Mouse (Mus musculus) adrenal gland, adult 2 months (tissue): Measurements from ENCODE around the gene Gm10160. TPM values are rescaled to one million over a fixed set of nuclear protein-coding genes. Genes with fewer than 3 reads are reported as not detected.

Experiments used
- DNase-seq: peaks from one replicate; pipeline ENCODE4 v3.0.0; 2021
- long read RNA-seq: library from polyadenylated mRNA; stranded (forward); transcript quantifications from one replicate; pipeline ENCODE4 v2.0.0, GENCODE M21; 2021
- polyA plus RNA-seq: library from polyadenylated mRNA; depleted of rRNA; stranded (reverse); fragments of >200 nt; gene quantifications from 2 replicates; pipeline ENCODE4 v1.2.3, GENCODE M21; 2012; rRNA removed
- total RNA-seq, 2 experiments: library from RNA; stranded (reverse); gene quantifications; 2 replicates each; pipeline ENCODE4 v1.2.3; 2021

Gene Gm10160
- total RNA-seq (not detected), polyA plus RNA-seq (not detected in 2 replicates)
- long read RNA-seq = 0 reads

DNA sequence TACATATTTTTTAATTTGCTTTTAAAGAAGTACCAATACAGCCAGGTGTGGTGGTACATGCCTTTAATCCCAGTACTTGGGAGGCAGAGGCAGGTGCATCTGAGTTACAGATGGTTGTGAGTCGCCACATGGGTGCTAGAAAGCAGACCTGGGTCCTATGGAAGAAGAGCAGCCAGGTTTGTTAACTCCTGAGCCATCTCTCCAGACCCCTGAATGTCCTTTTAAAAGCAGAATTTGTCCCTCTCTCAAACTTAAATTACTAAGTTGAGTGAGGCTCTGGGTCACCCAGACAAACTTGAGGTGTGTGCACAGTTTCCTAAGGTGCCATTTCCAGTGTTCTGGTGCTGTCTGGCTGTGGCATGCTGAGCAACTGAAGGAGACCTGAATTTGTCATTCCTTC lies at the start of gene Gm10160:
Gene Gm10160 (minus strand): TSS at position 101 of the 400 bp plus-strand sequence.
- no peak for DNase-seq

DNA sequence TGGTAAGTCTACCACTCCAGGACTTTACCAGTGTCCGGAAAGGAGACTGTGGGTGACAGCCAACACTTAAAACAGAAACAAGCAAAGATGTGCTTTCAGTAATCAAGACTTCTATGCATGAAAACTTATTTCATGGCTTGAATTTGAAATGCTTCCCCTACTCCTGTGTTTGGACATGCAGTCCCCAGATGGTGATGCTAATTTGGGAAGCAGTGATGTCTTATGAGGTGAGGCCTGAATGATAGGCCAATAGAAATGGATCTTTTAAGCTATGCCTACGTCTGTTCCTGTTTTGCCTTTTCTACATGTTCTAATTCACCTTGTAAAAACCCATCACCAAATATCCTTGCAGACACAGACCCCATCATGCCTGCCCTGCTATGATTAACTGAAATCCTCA lies 49.3 kb upstream of the Gm10160 start:
- DNase-seq = no peak

DNA sequence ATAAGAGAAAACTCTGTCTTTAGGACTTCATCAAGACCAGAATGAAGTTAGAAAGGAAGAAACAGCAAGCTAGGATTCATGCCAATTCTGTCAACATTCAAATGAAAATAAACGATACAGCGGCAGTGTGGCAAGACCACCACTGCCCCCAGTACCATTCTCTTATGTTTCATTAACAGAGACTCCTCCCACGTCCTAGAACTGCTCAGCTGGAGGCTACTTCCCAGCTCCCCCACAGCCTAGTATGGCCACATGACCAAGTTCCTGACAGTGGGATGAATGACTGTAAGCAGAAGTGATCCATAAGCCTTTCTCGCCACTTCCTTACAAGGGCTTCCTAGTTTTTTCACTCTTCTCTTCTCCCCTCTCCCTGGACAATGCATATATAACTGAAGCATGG lies 48.5 kb upstream of the Gm10160 start:
- DNase-seq = no peak

DNA sequence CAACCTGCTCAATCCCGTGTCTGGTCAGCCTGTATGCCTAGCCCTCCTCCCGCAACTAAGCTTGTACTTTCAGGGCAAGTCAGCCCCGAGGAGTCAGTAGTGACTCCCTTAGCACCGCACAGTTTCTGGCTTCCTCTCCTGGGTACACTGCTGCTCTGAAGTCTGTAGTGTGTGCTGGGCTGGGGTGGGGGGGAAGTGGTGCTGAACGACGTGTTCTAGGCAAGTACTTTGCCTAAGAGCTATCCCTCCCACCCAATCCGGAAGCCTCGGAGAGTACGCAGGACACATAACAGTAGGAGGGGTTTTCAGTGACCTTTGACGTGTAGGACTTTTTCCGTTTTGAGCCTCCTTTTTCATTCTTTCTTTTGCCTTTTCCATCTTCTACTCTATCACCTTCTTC lies 43.8 kb upstream of the Gm10160 start:
- DNase-seq = no peak

DNA sequence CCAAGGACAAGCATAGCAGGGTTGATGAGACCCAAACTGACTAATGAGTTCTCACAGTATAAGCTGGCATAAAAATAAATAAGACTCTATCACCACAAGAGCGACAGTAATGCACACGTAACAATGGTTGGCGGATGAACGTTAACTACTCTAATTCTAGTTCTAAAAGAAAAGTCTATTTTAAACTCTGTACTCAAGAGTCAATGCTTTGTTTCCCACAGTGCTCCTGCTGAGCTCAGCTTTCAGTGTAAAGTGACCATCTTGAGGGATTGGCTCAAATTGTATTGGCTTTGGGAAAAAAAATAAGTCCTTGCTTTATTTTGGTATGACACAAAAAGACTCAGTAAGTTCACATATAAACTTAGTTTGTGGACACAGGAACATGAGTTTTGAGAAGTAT lies 29.5 kb upstream of the Gm10160 start:
- DNase-seq = no peak

DNA sequence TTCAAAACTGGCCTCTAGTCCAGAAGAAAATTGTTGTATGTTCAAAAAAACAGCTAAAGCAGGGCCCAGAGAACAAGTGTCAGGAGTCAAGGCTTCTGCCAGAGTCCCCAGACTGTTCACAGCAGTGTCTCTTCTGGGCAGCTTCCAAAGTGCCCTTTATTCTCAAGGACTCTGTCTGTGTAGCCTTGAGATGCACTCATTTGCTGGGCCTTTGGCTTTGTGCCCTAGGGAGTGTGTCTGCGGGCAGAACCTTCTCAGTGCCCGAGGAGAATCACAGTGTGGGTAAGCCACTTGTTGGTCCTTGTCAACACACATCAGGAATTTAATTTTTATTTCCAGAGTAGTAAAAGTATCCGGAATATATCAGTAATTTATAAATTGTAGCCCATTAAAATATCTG lies 26.0 kb upstream of the Gm10160 start:
- DNase-seq = peak; percentile 92

DNA sequence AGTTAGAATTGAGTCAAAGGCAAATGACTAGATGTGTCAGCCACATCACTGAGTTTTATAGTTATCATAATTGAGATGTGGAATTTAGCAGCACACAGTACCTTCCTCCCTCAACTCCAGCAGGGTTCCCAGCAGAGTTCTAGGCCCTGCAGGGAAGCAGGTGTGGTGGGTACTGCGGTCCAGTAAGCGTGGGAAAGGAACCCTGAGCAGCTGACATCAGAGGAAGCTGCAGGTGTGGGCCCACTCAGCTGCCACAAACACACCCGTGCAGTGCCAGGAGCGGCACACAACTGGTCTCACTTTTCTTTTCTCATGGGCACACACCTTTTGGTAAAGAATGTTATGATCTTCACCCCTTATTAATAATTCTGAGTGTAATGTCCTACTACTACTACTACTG lies 25.2 kb upstream of the Gm10160 start:
- no peak for DNase-seq

DNA sequence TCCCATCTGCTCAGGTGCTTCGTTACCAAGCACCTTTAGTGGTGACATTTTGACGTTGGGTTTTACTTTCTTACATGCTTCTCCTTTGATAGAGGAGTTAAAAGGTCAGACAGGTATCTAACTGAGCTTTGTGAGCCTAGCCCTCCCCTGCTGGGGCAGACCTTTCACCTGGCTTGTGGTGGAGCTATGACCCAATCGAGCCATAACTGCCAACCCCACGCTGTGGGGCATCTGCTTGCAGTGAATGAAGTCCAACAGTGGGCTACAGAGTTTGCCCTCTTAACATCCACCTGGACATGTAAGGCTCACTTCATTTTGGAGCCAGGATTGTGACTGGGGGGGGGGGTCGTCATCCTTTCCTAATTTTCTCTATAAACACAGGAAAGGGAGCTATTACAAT lies 24.7 kb upstream of the Gm10160 start:
- DNase-seq = no peak

DNA sequence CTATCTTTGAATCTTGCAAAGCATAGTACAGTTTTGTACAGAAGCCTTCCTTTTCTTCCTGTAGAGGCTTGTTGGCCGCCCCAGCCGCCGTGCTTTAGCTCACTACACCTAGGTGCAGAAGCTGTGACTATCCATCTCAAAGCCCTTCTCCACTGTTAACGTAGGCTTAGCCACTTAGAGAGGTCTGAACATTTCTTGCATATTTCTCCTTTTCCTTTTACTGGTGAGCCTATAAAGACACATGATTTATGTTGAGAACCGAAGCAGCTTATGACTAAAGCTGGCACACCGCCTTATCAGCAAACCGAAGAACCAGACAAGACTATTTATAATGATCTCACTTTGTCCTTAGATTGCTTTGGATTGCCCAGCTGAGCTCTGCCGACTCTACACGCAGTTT lies 19.8 kb upstream of the Gm10160 start:
- DNase-seq = peak; percentile 77

DNA sequence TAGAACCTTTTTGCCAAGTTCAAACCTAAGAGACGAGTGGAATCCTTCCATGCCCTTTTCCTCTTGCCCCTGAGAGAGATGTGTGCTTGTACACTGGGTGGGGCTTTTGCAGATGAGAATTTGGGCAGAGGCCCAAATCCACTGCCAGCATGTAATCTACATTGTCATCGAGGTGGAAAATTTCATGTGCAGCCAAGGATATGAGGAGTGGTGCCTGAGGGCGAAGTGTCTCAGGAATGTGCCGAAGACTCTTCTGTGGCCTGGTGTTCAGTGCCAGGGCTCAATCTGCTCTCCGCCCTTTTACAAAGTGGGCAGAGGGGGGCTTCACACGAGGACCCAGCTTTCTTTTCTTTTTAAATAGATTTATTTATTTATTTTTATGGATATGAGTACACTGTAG lies 19.0 kb upstream of the Gm10160 start:
- DNase-seq = peak; percentile 26

DNA sequence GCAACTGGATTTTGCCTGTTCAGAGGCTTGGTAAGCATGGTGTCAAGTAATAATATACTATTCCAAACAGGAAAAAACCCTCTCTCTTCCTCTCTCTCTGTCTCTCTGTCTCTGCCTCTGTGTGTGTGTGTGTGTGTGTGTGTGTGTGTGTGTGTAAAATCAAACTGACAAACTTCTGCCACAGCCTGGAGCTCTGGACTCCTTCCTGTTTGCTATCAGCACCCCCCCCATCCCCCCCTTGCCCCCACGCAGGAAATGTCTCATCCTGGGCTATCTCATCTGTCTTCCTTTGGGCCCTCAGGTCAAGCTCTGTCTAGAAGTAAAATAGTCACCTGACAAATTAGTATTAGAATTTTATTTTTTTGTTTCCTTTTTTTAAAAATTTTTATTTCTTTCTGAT lies 18.2 kb upstream of the Gm10160 start:
- DNase-seq = no peak

DNA sequence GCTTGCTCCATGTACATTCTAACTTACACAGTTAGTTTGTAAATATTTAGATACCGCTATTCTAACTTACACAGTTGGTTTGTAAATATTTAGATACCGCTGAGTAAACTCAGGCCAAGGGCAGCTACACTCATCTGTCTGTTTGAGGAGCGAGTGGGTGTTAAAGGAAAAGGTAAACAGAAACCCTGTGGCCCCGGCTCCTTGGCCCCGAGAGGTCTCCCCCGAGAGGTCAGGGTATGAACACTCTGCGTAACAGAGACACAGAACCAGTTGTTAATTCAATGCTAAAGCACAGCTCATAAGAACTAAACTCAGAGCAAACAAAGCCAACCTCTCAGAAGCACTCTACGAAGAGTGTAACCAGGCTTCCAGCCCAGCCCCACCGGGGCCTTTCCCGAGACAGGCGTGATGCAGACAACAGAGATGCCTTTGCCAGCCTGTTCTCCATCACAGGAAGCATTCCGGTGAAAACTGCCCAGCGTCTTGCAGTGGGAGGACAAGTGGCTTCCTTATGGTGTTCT lies 17.0 kb upstream of the Gm10160 start:
- no peak for DNase-seq

DNA sequence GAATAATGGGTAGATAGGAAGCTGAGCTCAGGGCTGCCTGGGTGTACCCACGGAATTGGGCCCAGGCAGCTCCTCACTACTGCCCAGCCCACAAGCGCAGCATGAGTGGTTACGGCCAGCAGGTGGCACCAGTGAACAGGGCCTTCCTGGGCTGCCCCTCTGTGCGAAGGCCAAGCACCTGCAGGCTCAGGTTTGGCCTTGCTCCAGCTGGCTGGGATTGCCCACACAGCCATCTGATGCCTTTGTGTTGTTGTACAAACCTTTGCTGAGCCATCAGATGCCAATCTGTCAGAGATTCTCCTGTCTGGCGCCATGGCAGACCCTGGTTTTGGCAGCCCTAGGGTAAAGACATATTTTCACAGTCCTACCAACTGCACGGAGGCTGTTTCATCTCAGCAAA lies 12.6 kb upstream of the Gm10160 start:
- peak; percentile 79 for DNase-seq

DNA sequence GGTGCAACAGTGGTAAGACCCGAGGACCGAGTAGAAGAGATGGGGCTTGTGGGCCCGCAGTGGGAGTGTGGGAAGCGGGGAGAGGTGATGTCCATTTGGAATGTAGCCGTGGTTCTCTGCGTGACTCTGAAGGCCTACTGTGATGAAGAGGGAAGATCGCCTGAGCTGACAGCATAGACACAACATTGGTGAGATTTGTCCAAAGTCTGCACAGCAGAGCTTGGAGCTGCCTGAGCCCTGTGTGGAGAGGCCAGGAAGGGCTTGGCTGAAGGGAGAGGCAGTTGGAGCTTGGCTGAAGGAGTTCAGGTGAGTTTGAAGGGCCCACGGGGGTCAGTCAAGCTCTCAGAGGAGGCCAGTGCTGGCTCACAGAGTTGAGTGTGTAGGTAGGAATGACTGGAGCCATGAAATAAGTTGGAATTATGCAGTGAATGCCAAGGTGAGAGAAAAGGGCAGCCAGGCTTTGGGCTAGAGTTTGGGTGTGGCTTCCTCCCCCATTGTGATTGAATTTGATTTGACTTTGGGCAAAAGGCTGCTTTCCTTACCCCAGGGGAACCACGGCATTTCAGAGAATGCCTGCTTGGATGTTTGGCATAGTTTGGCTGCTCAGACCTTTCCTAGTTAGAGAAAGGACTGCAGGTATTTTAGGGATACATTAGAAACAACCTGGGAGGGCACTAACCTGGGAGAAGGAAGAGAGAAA lies 11.8 kb upstream of the Gm10160 start:
- no peak for DNase-seq

DNA sequence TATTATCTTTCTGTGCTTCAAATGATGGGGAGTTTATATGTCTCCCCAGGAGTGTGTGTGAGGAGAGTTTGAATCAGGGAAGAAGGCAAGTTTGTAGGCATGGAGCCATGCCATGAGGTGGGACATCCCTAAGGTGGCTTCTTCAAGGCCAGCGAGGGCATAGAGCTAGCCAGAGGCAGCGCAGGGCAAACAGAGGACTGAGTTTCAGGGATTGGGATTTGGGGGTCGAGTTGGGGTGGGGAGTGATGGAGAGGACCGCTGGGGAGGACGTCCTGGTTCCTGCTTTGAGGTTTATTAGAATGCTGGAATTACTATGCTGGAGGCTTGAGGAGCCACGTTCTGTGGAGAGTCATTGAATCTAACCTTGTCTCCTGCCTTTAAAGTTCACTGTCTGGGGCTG lies 10.3 kb upstream of the Gm10160 start:
- DNase-seq = no peak

DNA sequence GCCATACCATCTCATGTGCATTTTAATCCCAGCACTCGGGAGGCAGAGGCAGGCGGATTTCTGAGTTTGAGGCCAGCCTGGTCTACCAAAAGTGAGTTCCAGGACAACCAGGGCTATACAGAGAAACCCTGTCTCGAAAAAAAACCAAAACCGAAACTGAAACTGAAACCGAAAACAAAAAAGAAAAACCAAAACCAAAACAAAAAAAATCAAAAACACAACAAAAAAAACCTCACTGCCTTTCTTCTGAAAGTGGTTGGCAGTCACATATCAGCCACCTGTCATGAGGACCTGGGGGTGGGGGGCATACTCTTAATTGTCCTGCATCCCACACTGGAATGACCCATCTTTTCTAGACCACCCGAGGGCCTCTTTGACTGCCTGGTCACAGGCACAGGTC lies 9.0 kb upstream of the Gm10160 start:
- DNase-seq = no peak

DNA sequence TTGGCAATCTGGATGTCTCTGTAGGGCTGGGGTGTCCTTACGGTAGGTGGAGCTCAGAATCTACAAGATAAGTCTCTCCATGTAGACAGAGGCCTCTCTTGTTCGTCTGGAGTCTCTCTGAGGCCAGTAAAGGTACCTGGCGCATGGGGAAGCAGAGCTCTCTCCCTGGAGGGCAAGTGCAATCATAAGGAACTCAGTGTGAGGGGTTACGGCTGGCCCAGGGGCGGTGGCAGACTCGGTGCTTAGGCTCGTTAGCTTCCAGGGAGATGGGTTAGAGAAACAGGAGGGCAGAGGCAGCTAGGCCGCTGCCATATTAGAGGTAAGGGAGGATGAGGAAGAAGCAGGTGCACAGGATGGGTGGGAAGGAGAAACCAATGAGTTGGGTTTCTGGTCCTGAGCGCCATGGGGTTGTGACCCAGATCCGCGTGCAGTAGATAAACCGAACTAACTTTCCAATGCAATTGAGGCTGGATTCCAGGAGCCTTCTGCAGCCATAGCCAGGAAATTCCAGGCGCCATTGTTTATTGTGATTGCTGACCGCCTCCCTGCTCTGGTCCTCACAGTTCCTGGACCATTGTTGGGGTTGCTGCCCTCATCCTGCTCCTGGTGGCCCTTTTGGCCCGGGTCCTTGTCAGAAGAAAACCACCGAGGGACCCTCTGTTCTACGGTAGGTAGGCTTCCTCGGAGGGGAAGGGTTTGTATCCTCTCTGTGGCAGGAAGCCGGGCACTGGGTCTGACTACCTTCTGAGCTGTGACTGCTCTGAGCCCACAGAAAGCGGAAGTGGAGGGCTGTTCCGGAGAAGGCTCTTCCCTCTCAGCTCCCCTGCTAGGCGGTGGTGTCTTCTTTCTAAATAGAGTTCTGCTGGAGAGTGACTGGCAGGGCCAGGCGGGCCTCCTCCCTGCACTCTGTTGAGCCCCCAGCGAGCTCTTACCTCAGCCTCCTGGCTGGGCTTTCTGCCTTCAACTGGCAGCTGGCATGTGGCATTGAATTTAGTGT lies 7.3 kb upstream of the Gm10160 start:
- DNase-seq = peak; percentile 25

DNA sequence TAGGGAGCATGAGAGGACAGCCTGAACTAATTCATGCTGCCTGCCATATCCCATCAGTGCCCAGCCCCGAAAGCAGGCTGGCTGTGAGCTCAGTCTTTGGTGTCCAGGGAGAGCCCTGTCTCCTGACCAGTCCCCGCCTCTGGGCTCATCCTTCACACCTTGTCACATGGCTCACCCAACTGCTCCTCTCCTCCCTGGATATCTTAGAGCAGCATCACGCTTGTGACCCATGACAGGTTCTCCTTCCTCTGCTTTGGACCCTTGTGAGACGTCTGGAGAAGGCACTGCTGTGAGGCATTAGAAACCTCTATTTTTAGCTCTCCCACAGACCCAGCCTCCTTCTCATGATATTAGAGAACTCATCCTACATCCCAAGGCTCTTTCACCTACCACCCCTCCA lies 6.3 kb upstream of the Gm10160 start:
- DNase-seq = no peak

DNA sequence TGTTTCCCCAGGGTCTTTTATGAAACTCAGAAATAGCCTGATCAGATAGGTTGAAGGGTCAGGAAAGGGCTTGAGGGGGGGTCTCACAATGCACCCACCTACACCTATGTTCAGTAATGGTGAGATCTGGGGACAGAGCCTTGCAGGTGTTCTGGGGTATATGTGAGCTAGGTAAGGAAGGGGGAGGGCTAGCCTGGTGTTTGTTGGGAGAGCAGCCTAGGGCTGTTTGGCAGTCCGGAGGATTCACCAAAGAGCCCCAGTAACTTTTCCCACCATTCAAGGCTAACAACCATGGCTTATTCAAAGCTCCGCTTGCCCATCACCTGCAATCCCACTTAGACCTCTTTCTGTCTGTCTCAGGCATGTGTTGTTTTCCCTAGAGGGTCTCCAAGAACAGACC lies 5.9 kb upstream of the Gm10160 start:
- DNase-seq = no peak

DNA sequence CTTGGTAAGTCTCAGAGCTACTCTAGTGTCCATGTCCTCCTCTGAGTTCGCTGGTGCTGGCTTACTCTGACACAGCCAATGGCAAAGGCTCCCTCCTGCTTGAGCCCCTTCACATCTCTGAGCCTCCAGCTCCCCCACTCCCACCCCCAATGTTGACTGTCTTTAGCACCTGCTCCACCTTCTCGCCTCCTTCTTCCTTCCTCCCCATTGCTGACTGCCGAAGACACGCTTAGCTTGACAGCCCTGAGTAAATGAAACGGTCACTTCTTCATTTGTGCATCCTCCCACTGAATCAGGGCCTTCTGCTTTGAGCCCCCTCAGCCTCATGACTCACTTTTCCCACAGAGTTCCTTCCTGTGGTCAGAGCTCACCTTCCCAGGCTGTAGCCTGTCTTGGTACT lies 5.4 kb upstream of the Gm10160 start:
- no peak for DNase-seq

DNA sequence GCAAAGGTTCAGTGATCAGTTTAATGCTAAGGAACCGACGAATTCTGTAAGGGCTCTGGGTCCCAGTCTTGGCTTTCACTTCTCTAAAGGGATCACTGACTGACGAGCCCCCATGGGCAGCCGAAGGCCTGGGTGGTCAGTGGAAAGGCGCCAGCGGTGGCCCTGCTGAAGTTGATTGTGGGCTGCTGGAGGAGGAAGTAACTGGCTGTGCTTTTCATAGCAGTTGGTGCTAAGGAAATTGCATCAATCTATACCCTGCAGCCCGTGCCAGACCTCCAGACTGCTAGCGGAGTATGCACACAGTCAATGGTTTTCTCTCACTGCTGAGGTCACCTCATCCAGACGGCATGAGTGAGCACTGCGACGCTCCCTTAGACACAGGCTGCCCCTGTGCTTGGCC lies 4.5 kb upstream of the Gm10160 start:
- peak; percentile 39 for DNase-seq

DNA sequence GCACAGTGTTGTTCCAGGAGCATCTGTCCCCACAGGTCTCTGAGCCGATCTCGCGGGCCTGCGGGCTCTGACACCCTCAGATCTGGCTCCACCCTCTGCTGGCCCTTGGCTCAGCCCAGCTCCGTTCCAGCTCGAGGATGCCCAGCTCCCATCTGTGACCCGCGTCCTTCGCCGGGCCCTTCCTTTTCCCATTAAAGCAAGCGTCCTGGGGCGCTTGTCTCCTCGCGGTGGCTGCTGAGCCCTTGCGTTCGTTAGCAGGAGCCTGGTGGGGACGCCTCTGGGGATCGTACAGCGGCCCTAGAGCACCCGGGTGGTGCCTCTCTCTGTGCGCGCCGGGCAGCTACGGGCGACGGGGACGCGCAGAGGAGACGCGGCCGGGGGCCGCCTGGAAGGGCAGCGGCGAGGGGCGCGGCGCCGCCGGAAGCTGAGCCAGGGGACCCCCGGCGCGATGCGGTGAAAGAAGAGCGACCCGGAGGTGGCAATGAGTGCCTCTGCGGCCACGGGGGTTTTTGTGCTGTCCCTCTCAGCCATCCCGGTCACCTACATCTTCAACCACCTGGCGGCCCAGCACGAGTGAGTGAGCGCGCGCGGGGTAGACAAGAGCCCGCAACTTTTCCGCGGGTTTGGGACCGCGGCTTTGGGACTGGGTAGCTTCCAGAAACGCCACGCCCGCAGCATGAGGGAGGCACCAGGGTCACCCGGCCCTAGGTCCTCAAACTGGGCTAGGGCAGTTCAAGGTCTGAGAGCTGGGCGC lies 3.6 kb upstream of the Gm10160 start, which contains the start of gene Tm6sf1:
Gene Tm6sf1 (plus strand): TSS at position 34 of the 754 bp plus-strand sequence.
- DNase-seq = peak; percentile 73
